Mouse (Mus musculus) thymus, postnatal 25 days (tissue): Measurements from ENCODE around the gene Ntf3.

Experiments
- DNase-seq: peaks from one replicate; pipeline ENCODE4 v3.0.0; 2022

The Ntf3 gene

DNA sequence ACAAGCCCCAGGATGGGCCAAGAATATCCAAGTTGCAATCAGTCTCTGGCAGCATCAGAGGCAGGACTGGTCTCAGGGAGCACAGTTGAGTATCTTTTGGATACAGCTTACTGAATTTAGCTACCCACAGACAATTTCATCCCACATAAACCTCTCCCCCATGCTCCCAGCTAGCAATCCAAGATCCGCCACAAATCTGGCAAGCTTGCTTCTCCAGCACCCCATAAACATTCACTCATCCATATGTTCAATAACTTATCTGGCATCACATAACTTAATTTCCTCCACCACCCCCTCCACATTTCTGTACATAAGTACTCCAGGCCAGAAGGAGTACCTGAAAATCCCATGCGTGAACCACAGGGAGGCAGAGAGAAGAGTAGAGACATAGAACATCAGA is 10.8 kb downstream of the Ntf3 start:
- no peak for DNase-seq

DNA sequence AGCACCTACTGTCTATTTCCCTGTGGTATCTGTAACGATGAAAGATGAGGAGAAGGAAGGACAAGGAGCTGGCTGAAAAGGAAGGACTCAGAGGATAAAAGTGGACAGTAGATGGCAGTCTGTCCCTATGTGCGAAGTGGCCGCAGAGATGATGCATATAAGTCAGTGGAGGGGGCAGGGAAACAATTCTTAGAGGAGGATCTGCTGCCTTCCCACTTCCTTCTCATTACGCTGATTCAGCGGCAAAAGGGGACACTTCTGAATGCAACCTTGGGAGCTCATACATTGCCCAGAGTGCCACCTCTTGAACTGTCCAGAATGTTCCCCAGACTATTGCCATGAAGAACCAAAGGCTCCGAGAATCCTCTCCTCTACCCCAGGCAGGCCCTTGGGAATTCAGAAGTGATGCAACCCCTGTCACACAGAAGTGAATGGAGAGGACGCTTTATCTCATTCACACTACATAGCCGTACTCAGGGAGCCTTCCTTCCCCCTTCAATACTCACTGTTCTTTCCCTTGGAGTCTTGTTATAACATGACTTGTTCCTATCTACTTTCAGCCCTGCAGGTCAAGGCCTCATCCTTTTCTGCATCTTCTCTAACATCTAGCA is 12.2 kb downstream of the Ntf3 start:
- no peak for DNase-seq

DNA sequence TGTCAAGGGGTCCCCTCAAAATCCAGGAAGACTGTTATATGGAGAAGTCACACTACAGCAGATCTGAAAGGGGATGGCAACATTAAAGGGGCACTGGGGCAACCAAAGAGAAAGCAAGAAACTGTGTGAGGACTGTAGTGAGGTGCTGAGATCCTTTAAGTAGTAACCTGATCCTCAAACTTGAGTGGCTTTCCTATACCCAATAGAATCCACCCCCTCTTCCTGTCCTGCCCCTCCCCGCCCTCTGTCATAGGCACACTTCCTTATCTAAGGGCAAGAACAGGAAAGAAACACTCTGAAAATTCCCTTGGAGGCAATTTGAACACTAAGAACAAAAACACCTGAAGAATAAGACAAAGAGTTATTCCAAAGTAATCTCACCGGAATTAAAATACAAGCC is 13.6 kb downstream of the Ntf3 start:
- DNase-seq, result no peak

DNA sequence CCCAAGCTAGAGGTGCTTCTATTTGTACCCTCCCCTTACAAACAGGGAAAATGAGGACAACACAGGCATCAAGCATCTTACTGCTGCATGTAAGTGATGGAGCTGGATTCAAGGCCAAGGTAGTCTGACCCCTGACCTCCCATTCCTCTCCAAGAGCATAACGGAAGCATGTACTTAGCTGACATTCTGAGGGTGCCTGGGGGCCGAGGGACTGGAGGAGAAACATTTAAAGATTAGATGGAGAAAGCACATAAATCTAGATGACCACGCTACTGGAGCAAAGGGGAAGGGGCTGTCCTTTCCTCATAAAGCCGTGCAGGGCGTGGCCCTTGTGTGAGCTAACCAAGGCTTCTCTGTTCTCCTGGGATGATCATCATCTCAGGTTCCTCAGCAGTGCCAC is 23.1 kb downstream of the Ntf3 start:
- DNase-seq, result no peak

DNA sequence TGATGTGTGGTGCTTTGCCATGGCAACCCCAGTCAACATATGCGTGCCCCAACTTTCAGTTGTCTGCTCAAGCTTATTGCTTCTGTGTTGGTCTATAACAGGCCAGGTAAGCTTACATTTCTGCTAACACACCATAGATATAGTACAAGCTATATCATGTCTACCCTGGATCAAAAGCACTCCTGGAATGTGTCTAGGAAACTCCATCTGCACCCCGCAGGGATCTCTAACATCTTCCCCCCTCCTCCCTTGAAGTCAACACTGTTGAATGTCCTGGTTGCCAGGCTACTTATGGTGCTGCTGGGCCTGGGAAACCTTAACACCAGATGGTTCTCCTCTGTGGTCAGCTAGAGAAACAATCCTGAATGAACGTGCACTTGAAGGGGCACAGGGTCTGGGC is 24.0 kb downstream of the Ntf3 start:
- DNase-seq, result no peak

DNA sequence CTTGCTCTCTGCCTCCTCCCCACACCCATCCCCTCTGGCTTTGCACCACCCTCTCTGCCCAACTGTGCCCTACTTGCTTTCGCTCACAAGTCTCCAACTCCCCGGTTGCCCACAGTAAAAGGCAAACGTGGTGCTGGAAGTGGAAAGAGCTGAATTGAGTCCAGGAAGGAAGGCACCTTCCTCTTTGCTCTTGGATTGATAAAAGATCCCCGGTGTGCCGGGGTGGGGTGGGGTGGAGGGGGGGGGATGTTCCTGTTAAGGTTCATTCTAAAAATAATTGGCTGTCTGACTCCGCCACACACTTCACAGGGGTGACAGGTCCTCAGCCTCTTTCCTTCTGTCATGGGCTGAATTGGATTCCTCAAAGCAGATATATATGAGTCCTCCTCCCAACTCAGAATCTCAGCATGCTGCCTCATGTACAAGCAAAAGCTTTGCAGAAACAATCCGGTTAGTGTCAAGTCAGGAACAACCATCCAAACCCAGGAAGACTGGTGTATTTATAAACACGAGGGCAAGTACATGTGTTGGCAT is 24.6 kb downstream of the Ntf3 start:
- DNase-seq, result no peak

DNA sequence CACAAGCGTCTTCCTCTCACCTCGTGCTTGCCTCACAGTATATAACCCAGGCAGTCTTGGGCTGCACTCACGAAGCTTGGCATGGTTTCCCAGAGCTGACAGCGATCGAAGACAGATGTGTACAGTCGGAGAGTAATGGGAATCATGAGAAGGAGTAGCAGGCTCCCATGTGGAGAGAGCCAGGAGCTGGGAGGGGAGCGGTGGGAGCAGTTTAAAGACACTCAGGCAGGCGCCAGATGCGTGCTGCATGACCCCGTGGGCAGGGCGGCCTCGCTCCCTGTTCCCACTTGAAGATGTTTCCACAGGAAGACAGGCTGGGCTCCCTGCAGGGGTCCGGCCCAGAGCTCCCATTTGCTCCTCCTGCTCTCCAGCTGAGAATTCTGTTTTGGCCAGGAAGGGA is 25.2 kb downstream of the Ntf3 start:
- no peak for DNase-seq

DNA sequence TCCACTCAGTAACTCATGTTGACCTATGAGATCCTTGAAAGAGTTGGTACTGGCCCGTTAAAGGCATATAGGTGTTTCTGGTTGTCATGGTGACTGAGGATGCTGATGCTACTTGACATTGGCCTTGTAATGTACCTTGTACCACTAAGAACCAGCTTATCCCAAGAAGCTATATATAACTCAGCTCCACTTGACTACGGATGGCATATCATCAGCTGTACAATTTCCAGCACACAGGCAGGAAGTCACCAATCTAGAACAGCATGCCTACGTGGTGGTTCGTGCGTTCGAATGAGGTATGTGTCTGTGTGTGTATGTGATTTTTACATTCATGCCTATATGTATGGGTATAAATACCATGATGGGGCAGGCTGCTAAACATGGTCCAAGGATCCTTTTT is 25.7 kb downstream of the Ntf3 start:
- no peak for DNase-seq

DNA sequence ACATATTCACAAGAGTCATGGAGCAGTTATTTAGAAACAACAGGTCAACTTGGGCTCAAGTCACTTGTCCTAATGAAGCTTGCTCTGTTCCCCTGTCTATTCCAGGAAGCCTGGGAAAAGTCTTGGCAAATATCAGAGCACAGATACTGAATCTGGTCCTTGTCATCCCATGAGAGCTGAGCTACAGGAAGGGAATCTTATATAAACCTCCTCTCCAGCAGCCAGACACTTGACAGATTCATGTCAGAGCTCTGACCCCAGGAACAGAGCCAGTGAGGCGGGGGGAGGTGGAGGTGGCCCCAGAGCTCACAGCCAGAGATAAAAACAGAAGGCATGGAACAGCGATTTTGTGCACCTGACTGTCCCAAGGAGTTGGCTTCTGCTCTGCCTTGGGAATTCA is 26.3 kb downstream of the Ntf3 start:
- DNase-seq, result no peak

DNA sequence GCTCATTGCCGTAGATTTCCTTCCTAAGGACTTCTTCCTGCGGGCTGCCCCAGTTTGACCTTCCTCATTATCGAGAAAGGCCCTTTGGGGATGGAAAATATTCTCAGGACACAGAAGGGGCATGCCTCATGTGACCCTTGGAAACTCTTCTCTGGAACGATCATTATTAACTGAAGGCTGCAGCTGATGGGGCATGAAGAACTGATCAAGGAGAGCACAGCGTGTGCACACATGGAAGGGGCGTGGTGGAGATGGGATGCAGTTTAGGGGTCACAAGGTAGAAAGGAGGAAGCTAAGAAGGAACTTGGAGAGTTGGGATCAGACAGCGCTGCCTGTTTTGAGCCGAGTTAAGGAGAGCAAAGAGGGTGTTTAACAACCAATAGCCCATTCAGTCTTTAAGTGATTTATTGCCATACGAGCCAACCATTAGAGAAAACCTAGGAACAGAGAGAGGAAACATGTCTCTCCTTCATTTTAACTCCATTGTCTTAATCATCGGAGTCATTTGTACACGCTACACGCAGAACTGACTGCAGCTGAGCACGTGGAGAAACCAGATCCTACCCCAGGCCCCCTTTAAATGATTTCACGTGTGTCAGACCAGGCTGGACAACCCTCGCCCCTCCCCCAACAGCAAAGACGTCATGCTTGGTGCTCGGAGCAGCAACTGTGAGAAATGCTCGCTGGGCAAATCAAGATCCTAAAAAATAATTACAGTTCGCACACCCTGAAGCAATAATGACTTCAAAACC is 32.4 kb downstream of the Ntf3 start:
- no peak for DNase-seq

DNA sequence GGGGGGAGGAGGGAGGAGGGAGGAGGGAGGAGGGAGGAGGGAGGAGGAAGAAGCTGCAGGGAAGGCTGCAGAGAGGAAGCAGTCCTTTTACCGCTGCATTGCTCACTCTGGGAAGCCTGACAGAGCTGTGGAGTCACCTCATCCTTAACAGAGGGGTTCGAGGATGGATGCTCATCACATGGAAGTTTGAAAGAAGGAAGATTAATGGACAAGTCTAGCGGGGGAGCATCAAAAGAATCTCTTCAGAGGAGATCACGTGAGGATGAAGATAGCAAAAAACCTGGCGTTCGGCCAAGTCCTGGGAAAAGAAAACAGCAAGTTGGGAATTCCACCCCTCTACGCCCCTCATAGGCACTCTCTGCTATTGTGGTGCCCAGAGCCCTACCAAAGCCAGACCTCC is 38.5 kb downstream of the Ntf3 start:
- DNase-seq, result no peak

DNA sequence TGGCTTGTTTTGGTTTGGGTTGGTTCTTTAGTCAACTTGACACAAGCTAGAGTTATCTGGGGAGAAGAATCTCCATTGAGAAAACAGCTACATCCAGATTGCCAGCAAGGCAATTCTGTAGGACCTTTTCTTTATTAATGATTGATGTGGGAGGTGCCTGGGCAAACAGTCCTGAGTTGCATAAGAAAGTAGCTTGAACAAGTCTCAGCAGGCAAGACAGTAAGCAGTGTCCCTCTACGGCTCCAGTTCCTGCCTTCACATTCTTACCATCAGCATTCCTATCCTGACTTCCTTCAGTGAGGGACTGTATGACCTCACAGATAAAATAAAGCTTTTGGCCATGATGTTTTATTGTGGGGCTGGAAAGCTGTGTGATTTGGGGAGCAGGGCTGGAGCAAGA is 48.5 kb downstream of the Ntf3 start:
- no peak for DNase-seq

DNA sequence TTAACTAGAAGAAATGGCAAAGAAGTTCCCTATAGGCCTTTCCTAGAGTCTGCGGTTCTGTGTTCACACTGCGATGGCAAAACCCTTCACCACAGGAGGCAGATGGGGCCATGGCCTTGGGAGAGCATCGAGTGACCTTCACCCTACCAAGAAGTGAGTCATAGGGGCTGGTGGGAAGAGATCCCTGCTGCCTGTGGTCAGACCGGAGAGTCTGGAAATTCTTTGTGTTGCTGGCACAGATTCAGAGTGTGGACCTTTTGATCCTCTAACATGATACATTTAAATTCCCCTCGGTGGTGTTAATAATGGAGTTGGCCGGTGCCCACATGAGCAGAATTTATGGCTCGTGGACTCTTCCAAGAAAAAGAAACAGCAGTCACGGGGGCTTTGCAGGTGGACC is 49.5 kb downstream of the Ntf3 start:
- DNase-seq, result no peak

DNA sequence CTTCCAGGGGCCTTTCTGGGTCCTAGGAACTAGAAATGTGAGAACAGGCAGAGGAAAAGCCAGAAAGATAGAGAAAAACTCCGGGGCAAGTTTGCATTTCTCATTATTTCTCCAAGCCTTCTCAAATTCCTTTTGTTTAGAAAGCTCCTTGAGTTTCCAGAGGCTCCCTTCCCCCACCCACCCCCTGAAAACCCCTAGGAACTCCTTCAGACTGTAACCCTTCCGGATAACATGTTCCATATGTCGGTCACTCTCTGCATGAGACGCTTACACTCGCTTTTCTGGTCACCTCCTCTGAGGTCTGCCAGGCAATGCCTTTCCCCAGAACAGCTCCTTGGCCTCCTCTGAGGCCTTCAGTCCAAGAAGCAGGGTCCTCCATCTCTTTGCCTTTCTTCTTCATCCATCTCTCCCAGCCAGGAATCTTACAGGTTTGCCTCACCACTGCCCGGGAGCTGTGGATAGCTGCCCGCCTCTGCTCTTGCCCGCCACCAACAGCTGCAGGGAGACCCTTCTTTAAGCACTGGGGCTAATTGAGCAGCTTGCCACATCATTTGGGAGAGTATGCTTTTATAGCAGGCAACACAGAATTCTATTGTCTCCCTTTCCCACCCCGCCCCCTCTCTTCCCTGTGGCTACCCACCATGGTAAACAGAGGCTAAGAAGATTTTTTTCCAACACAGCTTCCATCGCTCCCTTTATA is 51.6 kb downstream of the Ntf3 start:
- no peak for DNase-seq

DNA sequence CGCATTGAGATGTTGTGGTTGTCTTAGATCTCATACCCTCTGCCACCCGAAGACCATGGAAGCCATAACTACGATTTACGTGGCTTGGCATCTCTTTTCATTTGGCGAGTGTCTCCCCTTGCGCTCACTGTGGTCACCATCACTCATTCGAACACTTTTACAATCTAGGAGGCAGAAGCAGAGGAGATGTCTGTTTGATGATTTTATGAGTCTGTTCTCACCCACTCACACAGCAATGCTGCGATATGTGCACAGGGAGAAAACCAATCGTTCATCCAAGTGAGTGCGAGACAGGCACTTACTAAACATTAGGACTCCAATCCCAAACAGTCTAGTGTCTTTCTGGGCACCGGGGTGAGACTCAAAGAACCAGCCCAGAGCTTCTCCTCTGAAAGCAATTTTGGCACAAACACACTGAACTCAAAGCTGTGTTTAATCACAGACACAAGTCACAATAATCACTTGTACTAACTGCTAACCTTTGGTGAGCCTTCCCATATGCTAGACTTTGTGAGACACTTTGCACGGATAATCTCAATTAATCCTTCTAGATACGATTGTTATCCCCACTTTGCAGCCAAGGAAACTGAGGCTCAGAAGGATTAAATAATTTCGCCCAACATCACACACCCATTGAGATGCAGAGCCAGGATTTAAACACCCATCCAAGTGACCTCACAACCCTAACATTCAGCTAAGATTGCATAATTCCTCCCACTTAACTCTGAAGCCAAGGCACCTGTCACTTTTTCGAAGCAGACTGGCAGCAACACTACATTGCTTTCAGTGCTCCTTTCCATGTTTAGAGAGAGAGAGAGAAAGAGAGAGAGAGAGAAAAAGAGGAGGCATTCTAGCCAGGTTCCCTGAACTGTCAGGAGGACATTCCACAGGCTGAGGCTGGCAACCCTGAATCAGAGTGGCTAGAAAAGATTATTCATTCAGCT is 55.5 kb downstream of the Ntf3 start:
- no peak for DNase-seq

DNA sequence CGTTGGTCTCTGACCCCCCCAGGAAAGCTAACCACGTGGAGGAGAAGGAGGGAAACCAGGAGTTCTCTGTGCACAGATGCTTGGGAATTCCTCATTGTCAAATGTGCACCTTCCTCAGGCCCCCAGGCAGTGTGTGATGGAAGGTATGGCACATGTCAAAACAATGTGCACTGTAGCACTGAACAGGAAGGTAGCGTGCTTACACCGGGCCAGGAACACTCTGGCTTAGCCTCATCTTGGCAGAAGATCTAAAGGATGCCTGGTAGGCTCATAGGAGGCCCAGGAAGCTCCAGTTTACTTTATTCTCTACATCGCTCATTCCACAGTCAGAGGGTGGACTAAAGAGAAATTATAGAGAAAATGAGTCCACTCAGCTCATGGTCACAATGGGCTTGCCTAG is 57.5 kb downstream of the Ntf3 start:
- no peak for DNase-seq

DNA sequence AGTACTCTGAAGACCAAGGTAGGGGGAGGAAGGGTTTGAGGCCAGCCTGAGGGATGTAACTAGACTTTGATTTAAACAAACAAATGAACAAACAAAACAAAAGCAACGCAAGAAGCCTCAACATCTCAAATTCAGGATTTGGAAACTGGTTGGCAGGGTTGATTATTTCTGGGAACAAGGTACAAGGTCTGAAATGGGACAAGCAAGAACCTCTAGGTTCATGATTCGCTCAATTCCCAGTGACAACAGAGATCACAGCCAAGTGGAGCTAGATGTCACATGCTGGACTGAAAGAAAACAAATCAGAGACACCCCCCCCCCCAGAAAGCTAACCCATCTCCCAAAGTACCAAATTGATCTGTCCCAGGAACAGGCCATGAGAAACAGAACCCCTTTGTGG is 57.9 kb downstream of the Ntf3 start:
- DNase-seq, result no peak

DNA sequence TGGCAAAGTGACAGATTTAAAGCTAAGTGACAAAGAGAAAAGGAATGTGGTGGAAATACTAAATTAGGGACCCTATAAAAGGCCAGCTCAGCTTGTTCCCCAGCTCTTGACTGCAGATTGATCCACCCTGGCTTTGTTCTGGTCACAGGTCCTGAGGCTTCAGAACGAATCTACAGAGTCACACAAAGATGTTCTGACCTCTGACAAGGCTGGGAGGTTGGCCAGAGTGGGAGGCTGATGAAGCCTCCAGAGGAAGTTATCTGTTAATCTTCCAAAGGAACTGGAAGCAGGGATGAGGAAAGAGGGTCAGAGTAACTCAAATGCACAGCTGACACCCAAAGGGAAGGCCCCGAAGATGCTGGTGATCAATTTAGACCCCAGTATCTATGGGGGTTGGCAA is 59.3 kb downstream of the Ntf3 start:
- DNase-seq, result no peak

DNA sequence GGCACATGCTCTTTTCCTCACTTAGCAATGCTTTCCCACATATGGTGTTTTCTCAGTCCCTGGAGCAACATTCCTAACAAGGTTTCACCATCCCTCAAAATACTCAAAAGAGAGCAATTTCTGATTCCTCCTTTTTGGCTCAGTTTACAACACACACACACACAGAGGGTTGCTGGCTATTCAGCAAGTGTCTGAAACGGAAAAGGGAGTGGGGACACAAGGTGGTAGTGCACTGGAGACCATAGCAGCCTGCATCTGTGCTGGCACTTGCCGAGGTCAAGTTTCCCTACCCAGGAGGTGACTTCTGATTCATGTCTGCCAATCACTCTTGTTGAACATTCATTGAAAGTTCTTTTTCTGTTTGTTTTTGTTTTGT is 59.9 kb downstream of the Ntf3 start:
- no peak for DNase-seq

DNA sequence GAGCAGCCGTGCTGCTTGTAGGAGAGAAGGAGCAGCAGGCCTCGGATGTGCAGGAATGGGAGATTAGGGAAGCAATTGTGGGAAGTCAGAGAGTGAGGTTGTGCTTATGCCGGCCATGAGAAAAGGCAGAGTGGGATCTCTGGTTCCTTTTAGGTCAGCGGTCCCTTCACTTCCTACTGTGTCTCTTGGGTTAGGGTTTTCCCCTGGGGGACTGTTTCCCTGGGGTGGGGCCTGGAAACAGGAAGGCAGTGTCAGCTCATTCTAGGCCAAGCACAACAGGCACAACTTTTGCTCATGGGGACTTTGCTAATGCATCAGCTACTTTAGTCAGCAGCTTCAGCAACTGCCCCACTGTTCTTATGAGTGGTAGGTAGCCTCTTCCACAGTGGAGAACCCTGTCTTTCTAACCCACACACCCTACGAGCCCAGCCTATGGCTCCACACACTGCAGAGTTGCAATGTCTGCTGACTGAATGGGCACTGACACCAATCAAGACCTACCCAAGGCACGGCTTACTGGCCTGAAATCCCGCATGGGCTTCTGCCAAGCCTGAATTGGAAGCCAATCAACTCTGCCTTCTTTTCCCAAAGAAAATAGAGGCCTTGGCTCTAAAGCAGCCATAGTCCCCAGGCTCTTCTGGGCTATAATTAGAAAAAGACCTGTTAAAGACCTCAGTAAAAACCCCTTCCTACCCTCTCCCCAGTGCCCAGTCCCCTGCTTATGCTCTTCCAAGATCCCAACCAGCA is 60.5 kb downstream of the Ntf3 start:
- DNase-seq, result no peak

DNA sequence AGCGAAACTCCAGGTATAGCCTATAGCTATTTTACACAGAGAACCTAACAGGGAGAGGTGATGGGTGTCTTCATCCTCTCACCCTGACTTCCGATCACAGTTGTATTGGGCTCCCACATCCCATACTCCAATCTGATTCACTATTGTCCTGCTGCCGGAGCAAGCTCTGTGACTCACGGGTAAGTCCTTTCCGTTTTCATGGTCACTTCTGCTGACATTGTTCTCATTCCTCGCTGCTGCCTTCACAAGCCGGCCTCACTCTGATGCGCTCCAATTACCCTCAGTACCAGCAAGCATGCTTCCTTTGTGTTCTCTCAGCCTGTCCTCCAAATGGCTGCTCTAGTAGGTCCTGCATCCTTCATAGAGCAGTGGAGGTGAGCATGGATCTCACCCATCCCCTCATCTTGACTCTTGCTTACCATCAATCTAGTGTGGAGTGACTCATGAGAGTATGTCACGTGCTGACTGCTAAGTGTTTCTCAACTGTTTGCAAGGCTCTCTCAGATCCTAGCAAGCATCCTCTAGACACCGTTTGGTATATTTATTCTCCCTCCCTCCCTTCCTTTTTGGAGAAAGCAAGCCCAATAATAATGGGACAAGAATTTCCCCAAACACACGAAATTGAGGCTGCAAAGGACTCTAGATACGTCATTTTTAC is 61.5 kb downstream of the Ntf3 start:
- DNase-seq, result no peak

DNA sequence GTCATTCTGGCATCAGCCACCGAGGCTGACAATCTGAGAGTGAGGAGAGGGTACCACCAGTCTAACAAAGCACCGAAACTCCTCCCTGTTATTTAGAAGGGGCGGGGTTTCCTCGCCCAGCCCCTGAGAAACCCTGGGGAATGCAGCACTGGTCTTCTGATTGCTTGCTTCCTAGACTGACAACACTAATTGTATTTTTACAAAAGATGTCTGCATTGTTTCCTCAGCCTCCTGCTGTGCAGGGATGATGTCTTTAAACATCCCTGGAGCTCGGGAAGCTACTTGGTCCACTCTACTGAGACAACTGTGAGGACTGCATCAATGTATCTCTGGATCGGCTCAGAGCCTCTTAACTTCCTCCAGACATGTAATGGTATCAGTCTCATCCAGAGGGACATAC is 64.1 kb downstream of the Ntf3 start:
- no peak for DNase-seq
